Mouse (Mus musculus): ENCODE measurements at regions not wholly inside any gene's neighbourhood (a gene's known extent, or its start where the extent isn't known, plus 50 kb on each side); places are given as distances from the start of the nearest gene placed in this dataset.

- 60% methylated on average over 4 of the region's 4 CpGs for WGBS
- Histone ChIP-seq H3K4me2 (replicated peaks; ENCODE audit: low read depth, low read length, severe bottlenecking) (no peak overlapping the region), H3K27me3 (ENCODE audit: control insufficient read depth, insufficient read depth, low read length) (no peaks in the 10 kb centered on the region), H3K9me3 (ENCODE audit: control insufficient read depth, low read length) (no peaks in the 10 kb centered on the region), H3K4me1 (ENCODE audit: control insufficient read depth, insufficient read depth, low read length) (no peaks in the 10 kb centered on the region), H3K4me3 (replicated peaks; ENCODE audit: low read length) (no peak overlapping the region), H3K36me3 (ENCODE audit: control insufficient read depth, insufficient read depth, low read length) (no peaks in the 10 kb centered on the region), H3K27ac (replicated peaks; ENCODE audit: low read depth, low read length) (no peak overlapping the region), H3K9ac (ENCODE audit: low read depth, low read length, severe bottlenecking) (no peak overlapping the region)
- DNase-seq (ENCODE audit: low spot score) (peak; percentile 4), ATAC-seq (ENCODE audit: low FRiP score, low read depth) (no peak)
- TF ChIP-seq POLR2A (IDR thresholded peaks at IDR 0.05; ENCODE audit: borderline replicate concordance, extremely low read depth, insufficient read depth, insufficient read length) = no peak
Measured at GRCm38 (mm10) chr15:67467404-67468345, 967.0 kb upstream of the Lrrc6 start.

- H3K4me1 ChIP-seq (ENCODE audit: control insufficient read depth, insufficient read depth, low read length) = no peaks in the 10 kb centered on the region
- no peak for TF ChIP-seq POLR2A (IDR thresholded peaks at IDR 0.05; ENCODE audit: borderline replicate concordance, extremely low read depth, insufficient read depth, insufficient read length)
- no peak for ATAC-seq (ENCODE audit: low FRiP score, low read depth)
Measured at GRCm38 (mm10) chr15:67462863-67463262, 962.2 kb upstream of the Lrrc6 start.

GRCm38 (mm10) chr15:67460384-67460783, 959.7 kb upstream of the Lrrc6 start:
- Histone ChIP-seq H3K27ac (replicated peaks; ENCODE audit: low read depth, low read length) (no peak overlapping the region), H3K36me3 (ENCODE audit: control insufficient read depth, insufficient read depth, low read length) (no peaks in the 10 kb centered on the region), H3K4me2 (replicated peaks; ENCODE audit: low read depth, low read length, severe bottlenecking) (no peak overlapping the region), H3K4me3 (replicated peaks; ENCODE audit: low read length) (no peak overlapping the region), H3K4me1 (ENCODE audit: control insufficient read depth, insufficient read depth, low read length) (no peaks in the 10 kb centered on the region), H3K9me3 (ENCODE audit: control insufficient read depth, low read length) (no peaks in the 10 kb centered on the region), H3K27me3 (ENCODE audit: control insufficient read depth, insufficient read depth, low read length) (no peaks in the 10 kb centered on the region), H3K9ac (ENCODE audit: low read depth, low read length, severe bottlenecking) (no peak overlapping the region)
- ATAC-seq (ENCODE audit: low FRiP score, low read depth) = no peak
- 81% methylated on average over 1 of the region's 1 CpGs for WGBS
- no peak for DNase-seq (ENCODE audit: low spot score)
- no peak for TF ChIP-seq POLR2A (IDR thresholded peaks at IDR 0.05; ENCODE audit: borderline replicate concordance, extremely low read depth, insufficient read depth, insufficient read length)

More at GRCm38 (mm10) chr15:67462863-67463262, 962.2 kb upstream of the Lrrc6 start:
- DNase-seq (ENCODE audit: low spot score) = no peak
- no peak overlapping the region for H3K9ac ChIP-seq (ENCODE audit: low read depth, low read length, severe bottlenecking)
- H3K36me3 ChIP-seq (ENCODE audit: control insufficient read depth, insufficient read depth, low read length) = no peaks in the 10 kb centered on the region
- H3K4me2 ChIP-seq (replicated peaks; ENCODE audit: low read depth, low read length, severe bottlenecking) = no peak overlapping the region
- H3K27ac ChIP-seq (replicated peaks; ENCODE audit: low read depth, low read length) = no peak overlapping the region
- H3K9me3 ChIP-seq (ENCODE audit: control insufficient read depth, low read length) = no peaks in the 10 kb centered on the region
- H3K27me3 ChIP-seq (ENCODE audit: control insufficient read depth, insufficient read depth, low read length) = no peaks in the 10 kb centered on the region
- no peak overlapping the region for H3K4me3 ChIP-seq (replicated peaks; ENCODE audit: low read length)
- 91% methylated on average over 3 of the region's 3 CpGs for WGBS

GRCm38 (mm10) chr15:67434284-67434683, 933.6 kb upstream of the Lrrc6 start:
- DNase-seq (ENCODE audit: low spot score) (peak; percentile 40), ATAC-seq (ENCODE audit: low FRiP score, low read depth) (0 out of 2 replicates have a peak, but pooled peaks have one; percentile 65)
- Histone ChIP-seq H3K4me2 (replicated peaks; ENCODE audit: low read depth, low read length, severe bottlenecking) (no peak overlapping the region), H3K27ac (replicated peaks; ENCODE audit: low read depth, low read length) (no peak overlapping the region), H3K9me3 (ENCODE audit: control insufficient read depth, low read length) (no peaks in the 10 kb centered on the region), H3K4me3 (replicated peaks; ENCODE audit: low read length) (no peak overlapping the region), H3K4me1 (ENCODE audit: control insufficient read depth, insufficient read depth, low read length) (no peaks in the 10 kb centered on the region), H3K27me3 (ENCODE audit: control insufficient read depth, insufficient read depth, low read length) (no peaks in the 10 kb centered on the region), H3K36me3 (ENCODE audit: control insufficient read depth, insufficient read depth, low read length) (no peaks in the 10 kb centered on the region), H3K9ac (ENCODE audit: low read depth, low read length, severe bottlenecking) (no peak overlapping the region)
- WGBS = 16% methylated on average over 2 of the region's 2 CpGs
- no peak for TF ChIP-seq POLR2A (IDR thresholded peaks at IDR 0.05; ENCODE audit: borderline replicate concordance, extremely low read depth, insufficient read depth, insufficient read length)

GRCm38 (mm10) chr15:67423922-67424321, 923.2 kb upstream of the Lrrc6 start:
- H3K4me3 ChIP-seq (replicated peaks; ENCODE audit: low read length) = no peak overlapping the region
- DNase-seq (ENCODE audit: low spot score) = no peak
- H3K4me1 ChIP-seq (ENCODE audit: control insufficient read depth, insufficient read depth, low read length) = peaks cover 7% of the 10 kb centered on the region; the same call in 1 of the 2 replicates
- no peaks in the 10 kb centered on the region for H3K9me3 ChIP-seq (ENCODE audit: control insufficient read depth, low read length)
- WGBS = 77% methylated on average over 3 of the region's 3 CpGs
- H3K4me2 ChIP-seq (replicated peaks; ENCODE audit: low read depth, low read length, severe bottlenecking) = no peak overlapping the region
- H3K27ac ChIP-seq (replicated peaks; ENCODE audit: low read depth, low read length) = no peak overlapping the region
- no peak for TF ChIP-seq POLR2A (IDR thresholded peaks at IDR 0.05; ENCODE audit: borderline replicate concordance, extremely low read depth, insufficient read depth, insufficient read length)
- no peak for ATAC-seq (ENCODE audit: low FRiP score, low read depth)
- no peaks in the 10 kb centered on the region for H3K27me3 ChIP-seq (ENCODE audit: control insufficient read depth, insufficient read depth, low read length)
- H3K9ac ChIP-seq (ENCODE audit: low read depth, low read length, severe bottlenecking) = no peak overlapping the region
- H3K36me3 ChIP-seq (ENCODE audit: control insufficient read depth, insufficient read depth, low read length) = no peaks in the 10 kb centered on the region

All from limb, embryonic 14.5 days (tissue).